Mouse (Mus musculus) Patski (cell line): Measurements from ENCODE around the gene Plvap. TPM values are rescaled to one million over a fixed set of nuclear protein-coding genes. Genes with fewer than 3 reads are reported as not detected.

Experiments
- ATAC-seq: fragments of 100-300 bp; one replicate; pipeline ENCODE4 v1.8.0; 2021
- CTCF ChIA-PET: fragments of 350-600 bp; sonication (Branson Sonifier 250); formaldehyde crosslinking; loops from one replicate; lab custom pipeline; 2022; ENCODE audit warnings: inconsistent platforms; lab: Charles Lee
- POLR2A ChIA-PET: fragments of 350-600 bp; sonication (Branson Sonifier 250); formaldehyde crosslinking; loops from one replicate; lab custom pipeline; 2022; ENCODE audit warnings: antibody characterized with exemption, inconsistent platforms; lab: Charles Lee
- DNase-seq: peaks from one replicate; pipeline ENCODE4 v3.0.0-alpha.2; 2011; ENCODE audit warnings: low read depth, low spot score
- H3K27me3 ChIP-seq: fragments of 371-371 bp; one replicate; pipeline ENCODE4 v1.5.1; 2021
- CTCF ChIP-seq: fragments of 100-300 bp; IDR thresholded peaks from one replicate; pipeline ENCODE4 v1.5.1; 2021
- in situ Hi-C: fragments of 300-500 bp; cut with MboI; formaldehyde crosslinking; loops from 3 replicates; pipeline ENCODE4 v1.11.1; 2018; ENCODE audit warnings: low pct_unique_long_range_greater_than_20kb, mixed read lengths
- polyA plus RNA-seq: library from polyadenylated mRNA; unstranded; gene quantifications from one replicate; pipeline ENCODE4 v1.2.3, GENCODE M21; 2021

Gene Plvap
- polyA plus RNA-seq, 1 experiment from 2014 or later = 0.21 TPM

- no peak for DNase-seq
- ChIA-PET CTCF (interaction anchor here (0.6 to 1.5 kb wide), 10 partner anchors 9 to 184 kb away, joined by 3 to 7 read pairs (median 3); partner anchors contain the start of gene Gtpbp3), POLR2A (interaction anchor here (1.2 to 1.3 kb wide), 2 partner anchors 8 to 10 kb away, joined by 4 to 7 read pairs; partner anchors contain the start of genes Ano8 and Gtpbp3)
- no peak for ATAC-seq
- no peaks in the 10 kb centered on the region for H3K27me3 ChIP-seq
- in situ Hi-C loops = no loop called here
- TF ChIP-seq CTCF = no peak
Observed at GRCm38 (mm10) chr8:71477196-71477845, 34.2 kb downstream of the Plvap start.

- CTCF ChIA-PET = no interaction called here
- in situ Hi-C loops = no loop called here
- TF ChIP-seq CTCF = no peak
- ATAC-seq (peak; percentile 56), DNase-seq (no peak)
- POLR2A ChIA-PET = interaction anchor here (1.2 to 1.5 kb wide), 2 partner anchors 9 to 10 kb away, joined by 3 to 7 read pairs; partner anchors contain the start of gene Ano8
- no peaks in the 10 kb centered on the region for H3K27me3 ChIP-seq
Observed at GRCm38 (mm10) chr8:71476099-71476940, 35.2 kb downstream of the Plvap start.

- CTCF ChIA-PET = no interaction called here
- H3K27me3 ChIP-seq = no peaks in the 10 kb centered on the region
- in situ Hi-C loops = no loop called here
- POLR2A ChIA-PET = interaction anchor here (1.5 kb wide), 1 partner anchor 9 kb away, joined by 3 read pairs; no protein-coding TSS in a partner anchor
- TF ChIP-seq CTCF = no peak
- ATAC-seq (no peak), DNase-seq (no peak)
Observed at GRCm38 (mm10) chr8:71475702-71476075, 35.9 kb downstream of the Plvap start.

- no peak for DNase-seq
- TF ChIP-seq CTCF = no peak
- in situ Hi-C loops = no loop called here
- ChIA-PET POLR2A (interaction anchor here (1.5 kb wide), 1 partner anchor 8 kb away, joined by 3 read pairs; no protein-coding TSS in a partner anchor), CTCF (no interaction called here)
- ATAC-seq = no peak
- H3K27me3 ChIP-seq = no peaks in the 10 kb centered on the region
Observed at GRCm38 (mm10) chr8:71474785-71475701, 36.5 kb downstream of the Plvap start.

- in situ Hi-C loops = no loop called here
- ChIA-PET POLR2A (no interaction called here), CTCF (no interaction called here)
- no peak for TF ChIP-seq CTCF
- no peaks in the 10 kb centered on the region for H3K27me3 ChIP-seq
- DNase-seq = no peak
- no peak for ATAC-seq
Observed at GRCm38 (mm10) chr8:71474344-71474743, 37.2 kb downstream of the Plvap start.

GRCm38 (mm10) chr8:71472601-71473386, 38.8 kb downstream of the Plvap start:
- H3K27me3 ChIP-seq = no peaks in the 10 kb centered on the region
- no peak for ATAC-seq
- ChIA-PET CTCF (interaction anchor here (1.4 kb wide), 1 partner anchor 16 kb away, joined by 3 read pairs; the partner anchor contains the start of gene Gtpbp3), POLR2A (interaction anchor here (1.2 kb wide), 1 partner anchor 8 kb away, joined by 3 read pairs; the partner anchor contains the start of gene Mrpl34)
- TF ChIP-seq CTCF = no peak
- no peak for DNase-seq
- in situ Hi-C loops = no loop called here

- no peak for DNase-seq
- TF ChIP-seq CTCF = no peak
- POLR2A ChIA-PET = no interaction called here
- CTCF ChIA-PET = no interaction called here
- in situ Hi-C loops = no loop called here
- H3K27me3 ChIP-seq = no peaks in the 10 kb centered on the region
- no peak for ATAC-seq
Observed at GRCm38 (mm10) chr8:71471861-71472260, 39.7 kb downstream of the Plvap start.

GRCm38 (mm10) chr8:71470913-71471255, 40.7 kb downstream of the Plvap start:
- CTCF ChIA-PET = no interaction called here
- POLR2A ChIA-PET = no interaction called here
- no peaks in the 10 kb centered on the region for H3K27me3 ChIP-seq
- no peak for TF ChIP-seq CTCF
- ATAC-seq (no peak), DNase-seq (no peak)
- in situ Hi-C loops = no loop called here

GRCm38 (mm10) chr8:71470146-71470912, 41.2 kb downstream of the Plvap start:
- no peak for TF ChIP-seq CTCF
- DNase-seq = no peak
- in situ Hi-C loops = no loop called here
- no peaks in the 10 kb centered on the region for H3K27me3 ChIP-seq
- ChIA-PET CTCF (no interaction called here), POLR2A (interaction anchor here (0.6 kb wide), 1 partner anchor 213 kb away, joined by 3 read pairs; no protein-coding TSS in a partner anchor)
- no peak for ATAC-seq
